Mouse (Mus musculus) heart, embryonic 16.5 days (tissue): ENCODE results near the gene Gkn2. TPM values are rescaled to one million over a fixed set of nuclear protein-coding genes. Genes with fewer than 3 reads are reported as not detected.
A peak's percentile ranks its signal among the peaks of the same experiment; 100 is the strongest.

Experiments
- ATAC-seq: fragments of 200-750 bp; cut with Nextera tagmentation; replicated peaks from 2 replicates; pipeline ENCODE4 v1.8.0; 2017; ENCODE audit warnings: moderate number of reproducible peaks; ENCODE audit not compliant: insufficient read depth, low FRiP score; ENCODE audit errors: extremely low read depth
- H3K27ac ChIP-seq: fragments of 300-500 bp; sonication (generic); 2 replicates; pipeline ENCODE4 v1.5.1; 2014; ENCODE audit warnings: mild to moderate bottlenecking, low read length, control low read depth, moderate library complexity
- H3K27me3 ChIP-seq: fragments of 300-500 bp; sonication (generic); 2 replicates; pipeline ENCODE4 v1.6.1; 2014; ENCODE audit warnings: low read length, mixed read lengths; ENCODE audit not compliant: control insufficient read depth, insufficient read depth
- H3K36me3 ChIP-seq: fragments of 300-500 bp; sonication (generic); 2 replicates; pipeline ENCODE4 v1.6.1; 2014; ENCODE audit not compliant: control insufficient read depth, insufficient read depth
- H3K4me1 ChIP-seq: fragments of 300-500 bp; sonication (generic); 2 replicates; pipeline ENCODE4 v1.6.1; 2014; ENCODE audit warnings: low read length, mixed read lengths; ENCODE audit not compliant: control insufficient read depth, insufficient read depth
- H3K4me2 ChIP-seq: fragments of 300-500 bp; sonication (generic); 2 replicates; pipeline ENCODE4 v1.6.1; 2014; ENCODE audit warnings: low read depth, mild to moderate bottlenecking, control low read depth, low read length
- H3K4me3 ChIP-seq: fragments of 300-500 bp; sonication (generic); 2 replicates; pipeline ENCODE4 v1.5.1; 2014; ENCODE audit warnings: mild to moderate bottlenecking, control low read depth, low read length
- H3K9ac ChIP-seq: fragments of 300-500 bp; sonication (generic); 2 replicates; pipeline ENCODE4 v1.6.1; 2014; ENCODE audit warnings: low read length, control low read depth
- H3K9me3 ChIP-seq: fragments of 300-500 bp; sonication (generic); replicated peaks from 2 replicates; pipeline ENCODE4 v1.6.1; 2016; ENCODE audit warnings: low read length; ENCODE audit not compliant: control insufficient read depth
- WGBS: fragments of 180-500 bp; shearing (Covaris S2); extraction: QIAGEN DNeasy Blood & Tissue Kit; methylation state at CpG from one replicate; pipeline ENCODE4 v1.1.7; 2014; 5-methylcytosine and 5-hydroxymethylcytosine counted together
- polyA plus RNA-seq: library from polyadenylated mRNA; unstranded; fragments of >200 nt; fragmentation: Nextera tagmentation; extraction: Ambion mirVana; gene quantifications from 2 replicates; pipeline ENCODE4 v1.2.1, GENCODE M21; 2015

The Gkn2 gene
- polyA plus RNA-seq, 1 experiment from 2014 or later, result not detected

- H3K36me3 ChIP-seq, result no peaks in the 10 kb centered on the region
- no peak within 1 kb of the TSS for H3K4me2 ChIP-seq
- no peaks in the 10 kb centered on the region for H3K9me3 ChIP-seq
- H3K9ac ChIP-seq, result no peak within 1 kb of the TSS
- H3K27me3 ChIP-seq, result 0 out of 2 replicates have a peak, but pooled peaks cover 3% of the 10 kb centered on the region
- H3K4me1 ChIP-seq, result no peaks in the 10 kb centered on the region
- 81% methylated on average over 8 of the region's 8 CpGs for WGBS
- no peak for ATAC-seq
- no peak within 1 kb of the TSS for H3K4me3 ChIP-seq
- H3K27ac ChIP-seq, result no peak within 1 kb of the TSS
These were observed 22.3 kb upstream of the Gkn2 start, which contains the start of gene Gkn1 for GRCm38 (mm10) chr6:87350829-87351228. Gene Gkn1, minus strand, starts transcription at chr6:87350942.

GRCm38 (mm10) chr6:87354441-87354840, 18.7 kb upstream of the Gkn2 start:
- Histone ChIP-seq H3K36me3 (no peaks in the 10 kb centered on the region), H3K4me3 (no peak overlapping the region), H3K27me3 (no peaks in the 10 kb centered on the region), H3K4me2 (no peak overlapping the region), H3K9ac (no peak overlapping the region), H3K27ac (no peak overlapping the region), H3K4me1 (no peaks in the 10 kb centered on the region), H3K9me3 (no peaks in the 10 kb centered on the region)
- 70% methylated on average over 5 of the region's 5 CpGs for WGBS
- no peak for ATAC-seq

GRCm38 (mm10) chr6:87369223-87369622, 3.9 kb upstream of the Gkn2 start:
- peaks cover 3% of the 10 kb centered on the region for H3K27me3 ChIP-seq
- H3K36me3 ChIP-seq, result no peaks in the 10 kb centered on the region
- H3K9ac ChIP-seq, result no peak overlapping the region
- WGBS, result 73% methylated on average over 5 of the region's 5 CpGs
- ATAC-seq, result no peak
- no peak overlapping the region for H3K4me3 ChIP-seq
- no peaks in the 10 kb centered on the region for H3K4me1 ChIP-seq
- no peak overlapping the region for H3K27ac ChIP-seq
- no peak overlapping the region for H3K4me2 ChIP-seq
- H3K9me3 ChIP-seq, result no peaks in the 10 kb centered on the region

GRCm38 (mm10) chr6:87383926-87384691, 11.0 kb downstream of the Gkn2 start:
- ATAC-seq, result no peak
- H3K27me3 ChIP-seq, result peaks cover 47% of the 10 kb centered on the region
- no peak overlapping the region for H3K27ac ChIP-seq
- no peaks in the 10 kb centered on the region for H3K36me3 ChIP-seq
- peak overlapping the region; percentile 41 for H3K4me3 ChIP-seq
- H3K4me2 ChIP-seq, result peak overlapping the region; percentile 64
- peaks cover 9% of the 10 kb centered on the region; the same call in 1 of the 2 replicates for H3K4me1 ChIP-seq
- 0 out of 2 replicates have a peak overlapping the region, but pooled peaks have one; percentile 27 for H3K9ac ChIP-seq
- H3K9me3 ChIP-seq, result no peaks in the 10 kb centered on the region
- WGBS, result 11% methylated on average over 24 of the region's 24 CpGs

- Histone ChIP-seq H3K9me3 (no peaks in the 10 kb centered on the region), H3K4me1 (peaks cover 9% of the 10 kb centered on the region; the same call in 1 of the 2 replicates), H3K9ac (no peak overlapping the region), H3K27ac (no peak overlapping the region), H3K4me2 (peak overlapping the region; percentile 64), H3K27me3 (peaks cover 45% of the 10 kb centered on the region), H3K36me3 (no peaks in the 10 kb centered on the region), H3K4me3 (no peak overlapping the region; the same call in 1 of the 2 replicates)
- WGBS, result 33% methylated on average over 6 of the region's 6 CpGs
- no peak for ATAC-seq
These were observed 11.6 kb downstream of the Gkn2 start for GRCm38 (mm10) chr6:87384761-87385160.

GRCm38 (mm10) chr6:87386203-87386602, 13.0 kb downstream of the Gkn2 start:
- no peak for ATAC-seq
- no peaks in the 10 kb centered on the region for H3K9me3 ChIP-seq
- H3K4me1 ChIP-seq, result peaks cover 9% of the 10 kb centered on the region; the same call in 1 of the 2 replicates
- no peak overlapping the region for H3K9ac ChIP-seq
- H3K27me3 ChIP-seq, result peaks cover 53% of the 10 kb centered on the region
- H3K36me3 ChIP-seq, result no peaks in the 10 kb centered on the region
- no peak overlapping the region for H3K4me2 ChIP-seq
- H3K4me3 ChIP-seq, result no peak overlapping the region
- 9% methylated on average over 7 of the region's 7 CpGs for WGBS
- H3K27ac ChIP-seq, result no peak overlapping the region

GRCm38 (mm10) chr6:87386681-87387080, 13.5 kb downstream of the Gkn2 start:
- WGBS, result 74% methylated on average over 10 of the region's 10 CpGs

GRCm38 (mm10) chr6:87388877-87389276, 15.7 kb downstream of the Gkn2 start, which contains the start of gene Gkn3:
Gene Gkn3, minus strand, starts transcription at chr6:87388935.
- H3K4me2 ChIP-seq, result no peak within 1 kb of the TSS
- WGBS, result 53% methylated on average over 7 of the region's 7 CpGs

More at GRCm38 (mm10) chr6:87386681-87387080, 13.5 kb downstream of the Gkn2 start:
- no peak overlapping the region for H3K4me3 ChIP-seq
- H3K4me2 ChIP-seq, result no peak overlapping the region
- no peak overlapping the region for H3K27ac ChIP-seq
- H3K9me3 ChIP-seq, result no peaks in the 10 kb centered on the region
- H3K36me3 ChIP-seq, result no peaks in the 10 kb centered on the region
- no peak for ATAC-seq
- peaks cover 53% of the 10 kb centered on the region for H3K27me3 ChIP-seq
- no peak overlapping the region for H3K9ac ChIP-seq
- peaks cover 9% of the 10 kb centered on the region; the same call in 1 of the 2 replicates for H3K4me1 ChIP-seq

GRCm38 (mm10) chr6:87389455-87389989, 16.4 kb downstream of the Gkn2 start:
- Histone ChIP-seq H3K27me3 (peaks cover 38% of the 10 kb centered on the region), H3K4me3 (no peak overlapping the region), H3K36me3 (no peaks in the 10 kb centered on the region), H3K9me3 (no peaks in the 10 kb centered on the region), H3K9ac (no peak overlapping the region), H3K27ac (no peak overlapping the region), H3K4me1 (peaks cover 7% of the 10 kb centered on the region; the same call in 1 of the 2 replicates), H3K4me2 (no peak overlapping the region)
- ATAC-seq, result no peak
- WGBS, result 27% methylated on average over 5 of the region's 5 CpGs

More at GRCm38 (mm10) chr6:87388877-87389276, 15.7 kb downstream of the Gkn2 start, which contains the start of gene Gkn3:
- Histone ChIP-seq H3K9me3 (no peaks in the 10 kb centered on the region), H3K9ac (no peak within 1 kb of the TSS), H3K27ac (no peak within 1 kb of the TSS), H3K36me3 (no peaks in the 10 kb centered on the region), H3K4me1 (peaks cover 12% of the 10 kb centered on the region; the same call in 1 of the 2 replicates), H3K4me3 (no peak within 1 kb of the TSS), H3K27me3 (peaks cover 42% of the 10 kb centered on the region)
- ATAC-seq, result no peak
